Mouse (Mus musculus): ENCODE data around the gene Yipf3. TPM values are rescaled to one million over a fixed set of nuclear protein-coding genes. Genes with fewer than 3 reads are reported as not detected.

Gene Yipf3
- total and polyA plus RNA-seq, 3 experiments, result 15.8 to 52.6 (median 32.5) TPM

- H3K4me3 ChIP-seq (replicated peaks in 1 of 3; ENCODE audit: low read depth in 2 of 3, low read length in 2 of 3, poor library complexity in 1 of 3), result peak overlapping the region in 1 of 3 experiments; percentile 47
- peaks cover 10 to 16% of the 10 kb centered on the region in 2 experiments for H3K4me1 ChIP-seq (ENCODE audit: control insufficient read depth in 1 of 2, insufficient read depth in 2 of 2)
- H3K9ac ChIP-seq (ENCODE audit: insufficient read depth, low read depth), result no peak overlapping the region
- H3K27me3 ChIP-seq (replicated peaks), result peaks cover 47% of the 10 kb centered on the region
- peaks cover 0 to 9% of the 10 kb centered on the region in 2 experiments for H3K36me3 ChIP-seq (replicated peaks in 1 of 2; ENCODE audit: control insufficient read depth in 1 of 2, insufficient read depth in 1 of 2, low read length in 1 of 2)
- peak; percentile 81 for TF ChIP-seq SMC3 (IDR thresholded peaks at IDR 0.05; ENCODE audit: low read depth, low read length)
- TF ChIP-seq EP300 (IDR thresholded peaks at IDR 0.05; ENCODE audit: low read length), result no peak
- TF ChIP-seq ELF1 (IDR thresholded peaks at IDR 0.05; ENCODE audit: low read depth, low read length), result no peak
- TF ChIP-seq TCF12 (IDR thresholded peaks at IDR 0.05; ENCODE audit: low read depth, low read length), result no peak
- TF ChIP-seq NELFE (IDR thresholded peaks at IDR 0.05; ENCODE audit: low read depth, low read length), result 0 out of 2 replicates have a peak, but pooled peaks have one; percentile 13
- no peak for TF ChIP-seq PAX5 (IDR thresholded peaks at IDR 0.05; ENCODE audit: low read length)
- no peak for TF ChIP-seq CHD1 (IDR thresholded peaks at IDR 0.05; ENCODE audit: low read depth, low read length)
- no peak for TF ChIP-seq NRF1 (IDR thresholded peaks at IDR 0.05; ENCODE audit: low read depth, low read length)
- TF ChIP-seq E2F4 (IDR thresholded peaks at IDR 0.05; ENCODE audit: insufficient replicate concordance, low read depth, low read length), result no peak
- no peak for TF ChIP-seq MXI1 (IDR thresholded peaks at IDR 0.05; ENCODE audit: low read depth, low read length)
- no peak for TF ChIP-seq MAZ (IDR thresholded peaks at IDR 0.05; ENCODE audit: low read depth, low read length)
- peak; percentile 49 to 76; a peak in 3 of 4 replicates for TF ChIP-seq CTCF (conservative IDR thresholded peaks at IDR 0.05 in 1 of 2, IDR thresholded peaks at IDR 0.05 in 1 of 2; ENCODE audit: low read depth in 2 of 2, low read length in 2 of 2)
- no peak for TF ChIP-seq UBTF (IDR thresholded peaks at IDR 0.05; ENCODE audit: low read depth, low read length)
- TF ChIP-seq RAD21 (IDR thresholded peaks at IDR 0.05; ENCODE audit: low read depth, low read length), result peak; percentile 53
- no peak overlapping the region for H3K27ac ChIP-seq (ENCODE audit: insufficient read depth, low read depth)
- H3K9me3 ChIP-seq (replicated peaks; ENCODE audit: low read length), result peaks cover 1% of the 10 kb centered on the region
- peak overlapping the region; percentile 86 for H3K4me2 ChIP-seq (ENCODE audit: insufficient read depth, low read depth, poor library complexity, severe bottlenecking)
- in situ Hi-C loops (cut with MboI; ENCODE audit: low pct_ligation_motif_present, low pct_unique_long_range_greater_than_20kb, low sequenced_read_pairs), result no loop called here
- peak; percentile 45 for DNase-seq (ENCODE audit: extremely low read depth)
- dilution Hi-C loops (cut with MboI; ENCODE audit: extremely low pct_ligation_motif_present, extremely low pct_unique_long_range_greater_than_20kb, low sequenced_read_pairs), result no loop called here
- H3K79me2 ChIP-seq (replicated peaks; ENCODE audit: control insufficient read depth, extremely low read depth, insufficient read depth, poor library complexity, severe bottlenecking), result no peaks in the 10 kb centered on the region
Observed at GRCm38 (mm10) chr17:46298220-46298913, 50.5 kb downstream of the Yipf3 start.

GRCm38 (mm10) chr17:46301892-46302291 is 54.0 kb downstream of the Yipf3 start:
- Histone ChIP-seq H3K27me3 (replicated peaks) (peaks cover 19% of the 10 kb centered on the region), H3K4me3 (replicated peaks in 1 of 3; ENCODE audit: low read depth in 2 of 3, low read length in 2 of 3, poor library complexity in 1 of 3) (no peak overlapping the region), H3K9me3 (replicated peaks; ENCODE audit: low read length) (peaks cover 1% of the 10 kb centered on the region), H3K27ac (ENCODE audit: insufficient read depth, low read depth) (no peak overlapping the region), H3K9ac (ENCODE audit: insufficient read depth, low read depth) (no peak overlapping the region), H3K4me1 (ENCODE audit: control insufficient read depth in 1 of 2, insufficient read depth in 2 of 2) (peaks cover 10 to 20% of the 10 kb centered on the region in 2 experiments), H3K36me3 (replicated peaks in 1 of 2; ENCODE audit: control insufficient read depth in 1 of 2, insufficient read depth in 1 of 2, low read length in 1 of 2) (peaks cover 3 to 44% of the 10 kb centered on the region in 2 experiments), H3K4me2 (ENCODE audit: insufficient read depth, low read depth, poor library complexity, severe bottlenecking) (no peak overlapping the region), H3K79me2 (replicated peaks; ENCODE audit: control insufficient read depth, extremely low read depth, insufficient read depth, poor library complexity, severe bottlenecking) (no peaks in the 10 kb centered on the region)
- in situ Hi-C loops (cut with MboI; ENCODE audit: low pct_ligation_motif_present, low pct_unique_long_range_greater_than_20kb, low sequenced_read_pairs) (no loop called here), dilution Hi-C loops (cut with MboI; ENCODE audit: extremely low pct_ligation_motif_present, extremely low pct_unique_long_range_greater_than_20kb, low sequenced_read_pairs) (no loop called here)
- TF ChIP-seq CHD2 (IDR thresholded peaks at IDR 0.05; ENCODE audit: low read length), result no peak
- no peak for TF ChIP-seq SMC3 (IDR thresholded peaks at IDR 0.05; ENCODE audit: low read depth, low read length)
- TF ChIP-seq POLR2A (IDR thresholded peaks at IDR 0.05; ENCODE audit: low read depth, low read length), result no peak
- TF ChIP-seq SIN3A (IDR thresholded peaks at IDR 0.05; ENCODE audit: low read length), result no peak
- no peak for TF ChIP-seq USF1 (IDR thresholded peaks at IDR 0.05; ENCODE audit: low read depth, low read length)
- TF ChIP-seq KAT2A (IDR thresholded peaks at IDR 0.05; ENCODE audit: insufficient replicate concordance, low read length), result no peak
- TF ChIP-seq ETS1 (conservative IDR thresholded peaks at IDR 0.05; ENCODE audit: low read depth, low read length), result no peak
- TF ChIP-seq CHD1 (IDR thresholded peaks at IDR 0.05; ENCODE audit: low read depth, low read length), result no peak
- TF ChIP-seq POLR2AphosphoS2 (IDR thresholded peaks at IDR 0.05; ENCODE audit: low read depth, low read length), result no peak
- TF ChIP-seq CTCF (conservative IDR thresholded peaks at IDR 0.05 in 1 of 2, IDR thresholded peaks at IDR 0.05 in 1 of 2; ENCODE audit: low read depth in 2 of 2, low read length in 2 of 2), result no peak
- no peak for TF ChIP-seq EP300 (IDR thresholded peaks at IDR 0.05; ENCODE audit: low read length)
- no peak for TF ChIP-seq MEF2A (IDR thresholded peaks at IDR 0.05; ENCODE audit: borderline replicate concordance, low read depth, low read length)
- no peak for TF ChIP-seq NELFE (IDR thresholded peaks at IDR 0.05; ENCODE audit: low read depth, low read length)
- no peak for TF ChIP-seq ELF1 (IDR thresholded peaks at IDR 0.05; ENCODE audit: low read depth, low read length)
- TF ChIP-seq RCOR1 (conservative IDR thresholded peaks at IDR 0.05; ENCODE audit: low read depth, low read length), result no peak
- TF ChIP-seq ZC3H11A (IDR thresholded peaks at IDR 0.05; ENCODE audit: low read depth, low read length), result no peak
- no peak for TF ChIP-seq HCFC1 (IDR thresholded peaks at IDR 0.05; ENCODE audit: low read depth, low read length)
- no peak for TF ChIP-seq MAFK (IDR thresholded peaks at IDR 0.05; ENCODE audit: insufficient replicate concordance, low read length)
- no peak for TF ChIP-seq IRF4 (IDR thresholded peaks at IDR 0.05; ENCODE audit: low read depth, low read length)
- no peak for DNase-seq (ENCODE audit: extremely low read depth)
